Mouse (Mus musculus) bone marrow, adult 2 months (tissue): ENCODE results near the gene Col27a1. TPM values are rescaled to one million over a fixed set of nuclear protein-coding genes. Genes with fewer than 3 reads are reported as not detected.
A peak's percentile ranks its signal among the peaks of the same experiment; 100 is the strongest.

ENCODE experiments used
- H3K27ac ChIP-seq: fragments of 200-500 bp; 2 replicates; pipeline ENCODE4 v1.5.1; 2012; ENCODE audit warnings: low read depth, mild to moderate bottlenecking, control low read depth, inconsistent platforms, low read length; ENCODE audit not compliant: control insufficient read depth, poor library complexity, insufficient read depth
- H3K4me1 ChIP-seq: fragments of 200-500 bp; 2 replicates; pipeline ENCODE4 v1.6.1; 2011; ENCODE audit warnings: low read length; ENCODE audit not compliant: control insufficient read depth, insufficient read depth
- H3K4me3 ChIP-seq: fragments of 200-500 bp; replicated peaks from 2 replicates; pipeline ENCODE3; 2011; ENCODE audit warnings: mild to moderate bottlenecking, low read depth, low read length, control low read depth; ENCODE audit not compliant: control insufficient read depth
- CTCF ChIP-seq: fragments of 200-500 bp; IDR thresholded peaks from 2 replicates; pipeline ENCODE4 v1.5.1; 2011; ENCODE audit warnings: low read length, control low read depth; ENCODE audit not compliant: control insufficient read depth, insufficient read depth
- POLR2A ChIP-seq: fragments of 200-500 bp; IDR thresholded peaks from 2 replicates; pipeline ENCODE4 v1.6.1; 2011; ENCODE audit warnings: low read depth, mild to moderate bottlenecking, control low read depth, low read length, borderline replicate concordance; ENCODE audit not compliant: control insufficient read depth
- WGBS: fragments of 180-500 bp; shearing (Covaris S2); methylation state at CpG from one replicate; pipeline ENCODE4 v1.1.7; 2018; 5-methylcytosine and 5-hydroxymethylcytosine counted together
- polyA plus RNA-seq: library from polyadenylated mRNA; stranded (reverse); fragments of >200 nt; gene quantifications from 2 replicates; pipeline ENCODE4 v1.2.4, GENCODE M21; 2011; ENCODE audit warnings: low replicate concordance; ENCODE audit not compliant: missing spikeins, insufficient read depth, insufficient read length

Col27a1 gene
- polyA plus RNA-seq, 1 experiment: 6.6 TPM

GRCm38 (mm10) chr4:63296263-63296662, 82.5 kb downstream of the Col27a1 start:
- H3K4me1 ChIP-seq: no peaks in the 10 kb centered on the region
- no peak overlapping the region for H3K27ac ChIP-seq
- TF ChIP-seq CTCF: no peak
- TF ChIP-seq POLR2A: no peak
- H3K4me3 ChIP-seq: no peak overlapping the region
- WGBS: 58% methylated on average over 3 of the region's 3 CpGs

DNA sequence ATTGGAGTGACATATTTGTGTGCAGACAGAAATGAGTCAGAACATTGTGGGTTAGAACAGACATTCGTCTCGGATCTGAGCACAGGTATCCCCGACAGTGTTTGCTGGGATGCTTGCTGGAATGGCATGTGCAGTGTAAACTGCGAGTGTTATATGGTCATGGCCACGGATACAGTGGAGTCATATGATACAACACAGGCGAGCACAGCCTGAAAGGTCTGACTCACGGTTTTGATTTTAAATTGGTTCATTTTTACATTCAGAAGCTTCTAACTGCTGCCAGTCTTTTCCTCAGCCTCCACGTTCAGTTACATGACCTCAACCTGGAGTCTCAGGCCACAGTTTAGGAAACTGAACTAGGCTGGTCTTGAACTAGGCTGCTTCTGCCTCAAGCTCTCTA, 83.1 kb downstream of the Col27a1 start:
- H3K4me3 ChIP-seq: no peak overlapping the region
- 78% methylated on average over 8 of the region's 8 CpGs for WGBS
- H3K27ac ChIP-seq: no peak overlapping the region
- H3K4me1 ChIP-seq: no peaks in the 10 kb centered on the region
- TF ChIP-seq POLR2A: no peak
- TF ChIP-seq CTCF: no peak

- H3K4me1 ChIP-seq: no peaks in the 10 kb centered on the region
- TF ChIP-seq POLR2A (no peak), CTCF (no peak)
- 88% methylated on average over 8 of the region's 8 CpGs for WGBS
- no peak overlapping the region for H3K27ac ChIP-seq
- H3K4me3 ChIP-seq: no peak overlapping the region
Measured at GRCm38 (mm10) chr4:63298191-63298590, 84.4 kb downstream of the Col27a1 start.

- H3K27ac ChIP-seq: no peak overlapping the region
- no peaks in the 10 kb centered on the region for H3K4me1 ChIP-seq
- no peak for TF ChIP-seq POLR2A
- no peak for TF ChIP-seq CTCF
- H3K4me3 ChIP-seq: no peak overlapping the region
- WGBS: 17% methylated on average over 4 of the region's 4 CpGs
Measured at GRCm38 (mm10) chr4:63302641-63303040, 88.8 kb downstream of the Col27a1 start.

DNA sequence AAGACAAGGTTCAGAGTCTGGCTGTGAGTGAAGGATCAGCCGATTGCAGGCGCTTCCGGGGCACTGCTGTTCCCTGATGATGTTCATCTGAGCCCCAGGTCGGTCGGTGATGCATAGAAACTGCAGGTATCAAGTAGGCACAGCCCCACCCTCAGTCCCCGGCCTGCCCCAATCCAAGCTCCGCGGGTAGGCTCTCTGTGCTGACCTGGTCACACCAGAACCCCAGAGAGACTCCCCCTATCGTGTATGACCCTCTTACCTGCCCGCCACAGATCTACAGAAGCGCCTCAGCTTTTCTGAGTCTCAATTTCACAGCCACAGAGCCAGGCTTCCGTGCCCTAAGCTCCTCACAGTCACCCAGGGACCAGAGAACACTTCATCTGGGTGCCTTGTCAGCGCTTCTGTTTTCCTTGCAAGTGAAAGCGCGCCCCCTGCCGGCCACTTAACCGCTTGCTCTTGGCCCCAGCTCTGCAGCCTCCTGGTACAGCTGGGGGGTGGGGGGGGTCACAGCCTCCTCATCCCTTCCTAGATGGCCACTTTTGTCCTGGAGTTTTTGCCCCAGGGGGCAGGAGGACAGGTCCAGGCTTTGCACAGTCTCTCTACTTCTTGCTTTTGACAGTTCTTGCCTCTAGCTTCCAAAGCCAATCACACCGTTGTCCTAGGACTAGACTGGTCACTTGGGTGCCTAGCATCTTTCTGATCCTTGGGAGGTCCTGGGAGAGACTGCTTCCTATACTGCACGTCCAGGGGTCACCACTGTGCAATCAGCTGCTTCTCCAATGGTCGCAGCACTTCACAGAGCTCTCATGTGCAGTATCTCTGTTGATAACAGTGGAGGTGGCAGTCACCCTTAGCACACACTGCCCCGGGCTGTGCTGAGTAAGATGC, 93.6 kb downstream of the Col27a1 start:
- H3K27ac ChIP-seq: no peak overlapping the region
- peak; percentile 72 for TF ChIP-seq CTCF
- no peak for TF ChIP-seq POLR2A
- H3K4me1 ChIP-seq: no peaks in the 10 kb centered on the region
- WGBS: 32% methylated on average over 21 of the region's 21 CpGs
- no peak overlapping the region for H3K4me3 ChIP-seq

DNA sequence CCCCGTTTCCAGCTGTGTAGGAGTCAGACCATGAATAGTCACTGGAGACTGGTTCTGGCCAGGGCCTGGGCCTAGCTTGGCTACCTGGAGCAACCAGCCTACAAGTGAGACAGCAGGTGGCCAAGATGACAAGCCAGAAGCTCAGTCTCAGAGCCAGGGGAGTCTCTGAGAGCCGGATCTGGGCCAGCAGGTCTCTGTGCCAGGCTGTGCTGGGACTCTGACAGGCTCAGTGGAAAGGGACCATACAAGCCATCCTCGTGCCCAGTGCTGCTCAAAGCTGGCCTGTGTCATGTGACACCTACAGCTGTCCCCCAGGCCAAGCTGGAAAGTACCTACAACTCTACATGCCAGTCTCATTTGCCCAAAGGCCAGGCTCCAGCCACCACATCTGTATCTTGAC, 94.5 kb downstream of the Col27a1 start:
- no peaks in the 10 kb centered on the region for H3K4me1 ChIP-seq
- H3K4me3 ChIP-seq: no peak overlapping the region
- 69% methylated on average over 3 of the region's 3 CpGs for WGBS
- H3K27ac ChIP-seq: no peak overlapping the region
- TF ChIP-seq POLR2A (no peak), CTCF (no peak)

DNA sequence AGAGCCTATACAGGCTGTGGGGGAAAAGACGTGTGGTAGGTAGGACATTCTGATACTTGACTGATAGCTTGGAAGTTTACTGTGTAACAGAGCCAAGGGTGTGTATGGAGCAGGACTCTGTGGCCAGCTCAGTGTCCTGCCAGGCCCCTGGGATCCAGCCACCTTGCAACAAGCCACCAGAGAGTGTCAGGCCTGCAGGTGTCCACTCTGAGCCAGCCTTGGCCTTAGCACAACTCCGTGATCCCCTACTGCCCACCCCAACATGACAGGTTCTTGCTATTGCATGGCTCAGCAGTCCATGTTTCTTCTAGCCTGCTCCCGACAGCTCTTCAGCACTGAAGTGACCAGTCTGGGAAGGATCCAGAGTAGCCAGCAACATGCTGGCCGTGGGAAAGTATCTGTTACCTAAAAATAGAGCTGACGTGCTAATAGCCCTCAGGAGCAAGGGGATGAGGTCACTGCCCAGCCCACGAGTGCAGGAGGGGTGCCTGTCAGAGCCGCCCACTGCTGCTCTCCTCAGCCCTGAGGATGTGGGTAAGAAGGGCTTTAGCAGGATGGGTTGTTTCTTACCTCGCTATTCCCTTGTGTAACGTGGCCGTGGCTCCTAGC, 96.5 kb downstream of the Col27a1 start:
- WGBS: 53% methylated on average over 10 of the region's 10 CpGs
- no peak for TF ChIP-seq CTCF
- no peak for TF ChIP-seq POLR2A
- Histone ChIP-seq H3K4me3 (no peak overlapping the region), H3K27ac (no peak overlapping the region), H3K4me1 (no peaks in the 10 kb centered on the region)

DNA sequence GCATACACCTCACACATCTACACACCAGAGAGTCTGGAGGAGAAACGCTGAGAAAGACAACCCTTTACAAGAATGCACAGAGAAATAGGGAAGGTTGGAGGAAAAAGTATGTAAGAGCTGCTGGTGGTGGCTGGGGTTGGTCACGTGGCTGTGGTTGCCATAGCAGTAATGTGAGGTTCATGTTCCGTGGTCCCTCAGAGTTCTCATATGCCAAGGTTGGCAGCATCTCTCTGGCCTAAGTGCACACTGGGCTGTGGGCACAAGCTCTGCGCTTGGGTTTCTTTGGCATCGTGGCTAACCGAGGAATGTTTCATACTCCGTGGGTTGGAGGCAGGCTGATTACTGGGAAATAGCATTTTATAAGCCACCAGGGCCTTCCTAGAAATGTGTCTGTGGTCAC, 97.6 kb downstream of the Col27a1 start:
- Histone ChIP-seq H3K27ac (no peak overlapping the region), H3K4me1 (no peaks in the 10 kb centered on the region), H3K4me3 (no peak overlapping the region)
- 75% methylated on average over 7 of the region's 7 CpGs for WGBS
- TF ChIP-seq CTCF (no peak), POLR2A (no peak)
